Comparison of ENCODE assay signal across 8 mouse cellular contexts in genomic region chr9:45984409-45985228, GRCm38 (mm10). TPM values are rescaled to one million over a fixed set of nuclear protein-coding genes. Genes with fewer than 3 reads are reported as not detected.
DNase-seq lines count a peak whose midpoint lies in the region; ATAC-seq and TF ChIP-seq lines count a peak whose summit lies in the region.

No protein-coding gene starts in this region.

- DNase-seq in CH12.LX (ENCODE audit: extremely low read depth), result peak; percentile 88
- DNase-seq in c-Kit-positive CD71-positive TER-119-negative erythroid progenitor cells, embryonic 14.5 days (ENCODE audit: low read depth), result peak; percentile 80
- DNase-seq in heart, postnatal 10 days, result peak; percentile 92 to 94
- peak; percentile 59 for DNase-seq in large intestine, adult 2 months (ENCODE audit: low read depth, low spot score)
- peak; percentile 95 for DNase-seq in liver, postnatal 0 days
- peak; percentile 93 for DNase-seq in testis, postnatal 10 days (ENCODE audit: low spot score)

- peak overlapping the region; percentile 53 for H3K4me2 ChIP-seq in CH12.LX (ENCODE audit: insufficient read depth, low read depth, poor library complexity, severe bottlenecking)
- peak overlapping the region; percentile 94 for H3K4me2 ChIP-seq in forebrain, embryonic 12.5 days
- peak overlapping the region; percentile 87 for H3K4me2 ChIP-seq in liver, postnatal 0 days (ENCODE audit: low read depth, low read length)
- peak overlapping the region; percentile 89 for H3K4me2 ChIP-seq in neural tube, embryonic 14.5 days (ENCODE audit: low read depth, low read length)

- peaks cover 0 to 28% of the 10 kb centered on the region in 2 experiments for H3K36me3 ChIP-seq in CH12.LX (replicated peaks in 1 of 2; ENCODE audit: control insufficient read depth in 1 of 2, insufficient read depth in 1 of 2, low read length in 1 of 2)
- H3K36me3 ChIP-seq in forebrain, embryonic 12.5 days (replicated peaks), result peaks cover 7% of the 10 kb centered on the region; the same call in 1 of the 2 replicates
- H3K36me3 ChIP-seq in liver, postnatal 0 days (replicated peaks; ENCODE audit: insufficient read depth, low read length), result no peaks in the 10 kb centered on the region
- no peaks in the 10 kb centered on the region for H3K36me3 ChIP-seq in neural tube, embryonic 14.5 days (ENCODE audit: control insufficient read depth, insufficient read depth, low read length)

- TF ChIP-seq POLR2A in CH12.LX (IDR thresholded peaks at IDR 0.05; ENCODE audit: low read depth, low read length), result peak; percentile 90

- H3K9me3 ChIP-seq in CH12.LX (replicated peaks; ENCODE audit: low read length), result no peaks in the 10 kb centered on the region
- H3K9me3 ChIP-seq in forebrain, embryonic 12.5 days, result no peaks in the 10 kb centered on the region
- H3K9me3 ChIP-seq in liver, postnatal 0 days (ENCODE audit: low read length), result no peaks in the 10 kb centered on the region
- H3K9me3 ChIP-seq in neural tube, embryonic 14.5 days (ENCODE audit: control insufficient read depth, low read length), result no peaks in the 10 kb centered on the region

- peak overlapping the region; percentile 86 for H3K9ac ChIP-seq in CH12.LX (ENCODE audit: insufficient read depth, low read depth)
- peak overlapping the region; percentile 99 for H3K9ac ChIP-seq in forebrain, embryonic 12.5 days
- H3K9ac ChIP-seq in liver, postnatal 0 days (replicated peaks), result peak overlapping the region; percentile 86
- H3K9ac ChIP-seq in neural tube, embryonic 14.5 days (replicated peaks; ENCODE audit: low read depth, low read length), result peak overlapping the region; percentile 95

- TF ChIP-seq RAD21 in CH12.LX (IDR thresholded peaks at IDR 0.05; ENCODE audit: low read depth, low read length), result no peak

- ATAC-seq in forebrain, embryonic 12.5 days (ENCODE audit: low FRiP score), result peak; percentile 95
- peak; percentile 93 for ATAC-seq in liver, postnatal 0 days
- ATAC-seq in neural tube, embryonic 14.5 days (ENCODE audit: low read depth), result peak; percentile 93

- peak overlapping the region; percentile 71 to 81 (median 72) for H3K4me3 ChIP-seq in CH12.LX (replicated peaks in 1 of 3; ENCODE audit: low read depth in 2 of 3, low read length in 2 of 3, poor library complexity in 1 of 3)
- H3K4me3 ChIP-seq in forebrain, embryonic 12.5 days (replicated peaks), result peak overlapping the region; percentile 94
- peak overlapping the region; percentile 81 for H3K4me3 ChIP-seq in liver, postnatal 0 days (ENCODE audit: low read depth, low read length)
- peak overlapping the region; percentile 97 for H3K4me3 ChIP-seq in neural tube, embryonic 14.5 days (ENCODE audit: low read depth, low read length)

- H3K79me2 ChIP-seq in CH12.LX (replicated peaks; ENCODE audit: control insufficient read depth, extremely low read depth, insufficient read depth, poor library complexity, severe bottlenecking), result peaks cover 48% of the 10 kb centered on the region

- in situ Hi-C loops in CH12.LX (cut with MboI; ENCODE audit: low pct_ligation_motif_present, low pct_unique_long_range_greater_than_20kb, low sequenced_read_pairs), result no loop called here

- H3K27me3 ChIP-seq in CH12.LX (replicated peaks), result no peaks in the 10 kb centered on the region
- H3K27me3 ChIP-seq in forebrain, embryonic 12.5 days, result no peaks in the 10 kb centered on the region
- no peaks in the 10 kb centered on the region for H3K27me3 ChIP-seq in liver, postnatal 0 days (ENCODE audit: insufficient read depth, low read length)
- no peaks in the 10 kb centered on the region for H3K27me3 ChIP-seq in neural tube, embryonic 14.5 days (ENCODE audit: control insufficient read depth, insufficient read depth, low read length)

- TF ChIP-seq EP300 in CH12.LX (IDR thresholded peaks at IDR 0.05; ENCODE audit: low read length), result no peak
- no peak for TF ChIP-seq EP300 in liver, postnatal 0 days (IDR thresholded peaks at IDR 0.05; ENCODE audit: low read depth)

- under 1% methylated on average over 60 of the region's 76 CpGs for WGBS in forebrain, embryonic 12.5 days
- under 1% methylated on average over 76 of the region's 76 CpGs for WGBS in large intestine, adult 2 months
- 2% methylated on average over 43 of the region's 76 CpGs for WGBS in liver, postnatal 0 days (ENCODE audit: insufficient replicate concordance)
- under 1% methylated on average over 42 of the region's 76 CpGs for WGBS in neural tube, embryonic 14.5 days

- dilution Hi-C loops in CH12.LX (cut with MboI; ENCODE audit: extremely low pct_ligation_motif_present, extremely low pct_unique_long_range_greater_than_20kb, low sequenced_read_pairs), result no loop called here

- intact Hi-C loops in heart, postnatal 10 days (cut with DNase I), result no loop called here

- H3K27ac ChIP-seq in CH12.LX (ENCODE audit: insufficient read depth, low read depth), result peak overlapping the region; percentile 90
- peak overlapping the region; percentile 96 for H3K27ac ChIP-seq in forebrain, embryonic 12.5 days
- peak overlapping the region; percentile 91 for H3K27ac ChIP-seq in liver, postnatal 0 days (ENCODE audit: low read depth)
- H3K27ac ChIP-seq in neural tube, embryonic 14.5 days (ENCODE audit: low read depth, low read length), result peak overlapping the region; percentile 92

- peaks cover 7 to 40% of the 10 kb centered on the region in 2 experiments for H3K4me1 ChIP-seq in CH12.LX (ENCODE audit: control insufficient read depth in 1 of 2, insufficient read depth in 2 of 2)
- peaks cover 32% of the 10 kb centered on the region for H3K4me1 ChIP-seq in forebrain, embryonic 12.5 days
- peaks cover 21% of the 10 kb centered on the region for H3K4me1 ChIP-seq in liver, postnatal 0 days (ENCODE audit: insufficient read depth)
- peaks cover 29% of the 10 kb centered on the region for H3K4me1 ChIP-seq in neural tube, embryonic 14.5 days (ENCODE audit: control insufficient read depth, insufficient read depth, low read length)

- no peak for TF ChIP-seq CTCF in CH12.LX (conservative IDR thresholded peaks at IDR 0.05 in 1 of 2, IDR thresholded peaks at IDR 0.05 in 1 of 2; ENCODE audit: low read depth in 2 of 2, low read length in 2 of 2)
- TF ChIP-seq CTCF in liver, postnatal 0 days (IDR thresholded peaks at IDR 0.05; ENCODE audit: low read depth), result no peak

TF ChIP-seq in CH12.LX, 34 proteins besides CTCF, POLR2A, EP300 and RAD21 (continues in another document):
- TF ChIP-seq JUND (conservative IDR thresholded peaks at IDR 0.05; ENCODE audit: low read depth, low read length), result no peak
- TF ChIP-seq ZKSCAN1 (IDR thresholded peaks at IDR 0.05; ENCODE audit: borderline replicate concordance, low read depth, low read length), result no peak
- no peak for TF ChIP-seq PAX5 (IDR thresholded peaks at IDR 0.05; ENCODE audit: low read length)
- peak; percentile 82; the same call in 1 of the 2 replicates for TF ChIP-seq TCF12 (IDR thresholded peaks at IDR 0.05; ENCODE audit: low read depth, low read length)
- no peak for TF ChIP-seq JUN (IDR thresholded peaks at IDR 0.05; ENCODE audit: insufficient read depth, low read depth, low read length)
- TF ChIP-seq KAT2A (IDR thresholded peaks at IDR 0.05; ENCODE audit: insufficient replicate concordance, low read length), result 0 out of 2 replicates have a peak, but pooled peaks have one; percentile 21
- TF ChIP-seq RCOR1 (conservative IDR thresholded peaks at IDR 0.05; ENCODE audit: low read depth, low read length), result no peak
- no peak for TF ChIP-seq E2F4 (IDR thresholded peaks at IDR 0.05; ENCODE audit: insufficient replicate concordance, low read depth, low read length)
- 0 out of 2 replicates have a peak, but pooled peaks have one; percentile 50 for TF ChIP-seq TBP (conservative IDR thresholded peaks at IDR 0.05; ENCODE audit: low read depth, low read length)
- TF ChIP-seq MAFK (IDR thresholded peaks at IDR 0.05; ENCODE audit: insufficient replicate concordance, low read length), result no peak

RNA-seq across cellular contexts. Expression of gene Pafah1b2, which starts 27.9 kb away (rescaled TPM):
- total RNA-seq in CH12.LX (2012; rRNA removed) (94.8 and 117 TPM in 2 replicates), CH12.LX (2014; rRNA removed) (109 and 125 TPM in 2 replicates)
- 122 and 130 TPM in 2 replicates for polyA plus RNA-seq in CH12.LX (2012; ENCODE audit: insufficient read length, low read depth)
- 298 and 341 TPM in 2 replicates for polyA plus RNA-seq in forebrain, embryonic 12.5 days (2016; fragmentation: Nextera tagmentation; extraction: Ambion mirVana)
- 10 to 100 TPM; 85.1 to 87.3 TPM for total RNA-seq in heart, postnatal 10 days (2021)
- polyA plus RNA-seq in large intestine, adult 2 months (2012; rRNA removed), result 9.9 and 11.8 TPM in 2 replicates
- 35.8 and 42.6 TPM in 2 replicates for polyA plus RNA-seq in liver, postnatal 0 days (2015; fragmentation: Nextera tagmentation; extraction: Ambion mirVana)
- polyA plus RNA-seq in neural tube, embryonic 14.5 days (2014; fragmentation: Nextera tagmentation; extraction: Ambion mirVana), result 307 and 318 TPM in 2 replicates

RNA-seq across cellular contexts. Expression of gene Sik3, which starts 28.0 kb away (rescaled TPM):
- total RNA-seq in CH12.LX (2012; rRNA removed) (17.4 and 21.4 TPM in 2 replicates), CH12.LX (2014; rRNA removed) (13.6 and 14.9 TPM in 2 replicates)
- polyA plus RNA-seq in CH12.LX (2012; ENCODE audit: insufficient read length, low read depth), result 28.0 and 29.8 TPM in 2 replicates
- polyA plus RNA-seq in forebrain, embryonic 12.5 days (2016; fragmentation: Nextera tagmentation; extraction: Ambion mirVana), result 5.9 and 9.8 TPM in 2 replicates
- 10 to 100 TPM; 61.8 to 72.7 TPM for total RNA-seq in heart, postnatal 10 days (2021)
- 10.9 and 15.1 TPM in 2 replicates for polyA plus RNA-seq in large intestine, adult 2 months (2012; rRNA removed)
- polyA plus RNA-seq in liver, postnatal 0 days (2015; fragmentation: Nextera tagmentation; extraction: Ambion mirVana), result 5.0 TPM in 2 replicates
- polyA plus RNA-seq in neural tube, embryonic 14.5 days (2014; fragmentation: Nextera tagmentation; extraction: Ambion mirVana), result 10.5 TPM in 2 replicates

RNA-seq across cellular contexts. Expression of gene Sidt2, which starts 29.6 kb away (rescaled TPM):
- total RNA-seq in CH12.LX (2012; rRNA removed) (41.0 and 47.8 TPM in 2 replicates), CH12.LX (2014; rRNA removed) (36.4 and 38.9 TPM in 2 replicates)
- polyA plus RNA-seq in CH12.LX (2012; ENCODE audit: insufficient read length, low read depth), result 110 and 143 TPM in 2 replicates
- 26.8 and 30.7 TPM in 2 replicates for polyA plus RNA-seq in forebrain, embryonic 12.5 days (2016; fragmentation: Nextera tagmentation; extraction: Ambion mirVana)
- total RNA-seq in heart, postnatal 10 days (2021), result 10 to 100 TPM; 71.5 to 75.4 TPM
- 332 and 378 TPM in 2 replicates for polyA plus RNA-seq in large intestine, adult 2 months (2012; rRNA removed)
- 23.5 and 23.6 TPM in 2 replicates for polyA plus RNA-seq in liver, postnatal 0 days (2015; fragmentation: Nextera tagmentation; extraction: Ambion mirVana)
- 45.7 and 52.0 TPM in 2 replicates for polyA plus RNA-seq in neural tube, embryonic 14.5 days (2014; fragmentation: Nextera tagmentation; extraction: Ambion mirVana)

RNA-seq across cellular contexts. Expression of gene Tagln, which starts 48.8 kb away (rescaled TPM):
- total RNA-seq in CH12.LX (2012; rRNA removed), result 0.46 and 0.59 TPM in 2 replicates
- total RNA-seq in CH12.LX (2014; rRNA removed), result 0.28 TPM in 1 of 2 replicates, not detected in the other
- 1.6 and 2.3 TPM in 2 replicates for polyA plus RNA-seq in CH12.LX (2012; ENCODE audit: insufficient read length, low read depth)
- polyA plus RNA-seq in forebrain, embryonic 12.5 days (2016; fragmentation: Nextera tagmentation; extraction: Ambion mirVana), result 10.4 and 16.7 TPM in 2 replicates
- total RNA-seq in heart, postnatal 10 days (2021), result 10 to 100 TPM; 72.1 to 90.1 TPM
- polyA plus RNA-seq in large intestine, adult 2 months (2012; rRNA removed), result 615 and 775 TPM in 2 replicates
- polyA plus RNA-seq in liver, postnatal 0 days (2015; fragmentation: Nextera tagmentation; extraction: Ambion mirVana), result 3.6 and 5.2 TPM in 2 replicates
- polyA plus RNA-seq in neural tube, embryonic 14.5 days (2014; fragmentation: Nextera tagmentation; extraction: Ambion mirVana), result 5.2 and 5.5 TPM in 2 replicates

Comparison
In these comparisons a context has a peak if more than half of its experiments do, and no peak if none do; other contexts are left out.
1. Peak in every context shown above with its lines: DNase-seq, ATAC-seq, H3K4me3 ChIP-seq and H3K27ac ChIP-seq.